Mouse (Mus musculus): Measurements from ENCODE around the gene Hspb1.

Hspb1 gene

DNA sequence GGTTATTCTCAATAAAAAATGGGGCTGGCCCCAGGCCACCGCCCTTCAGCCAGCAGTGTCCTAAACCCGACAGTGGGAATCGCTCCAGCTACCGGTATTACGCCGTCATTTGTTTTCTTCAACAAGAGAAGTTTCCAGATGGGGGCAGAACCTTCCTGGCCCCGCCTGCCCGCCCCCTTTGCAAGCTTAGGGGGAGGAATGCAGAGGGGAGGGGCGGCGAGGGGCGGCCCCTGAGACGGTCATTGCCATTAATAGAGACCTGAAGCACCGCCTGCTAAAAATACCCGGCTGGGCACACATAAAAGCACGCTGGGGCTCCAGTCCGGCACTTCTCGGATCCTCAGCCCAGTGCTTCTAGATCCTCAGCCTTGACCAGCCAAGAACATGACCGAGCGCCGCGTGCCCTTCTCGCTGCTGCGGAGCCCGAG is at the start of gene Hspb1:
Gene Hspb1, plus strand, starts transcription at position 245 of the 428 bp plus-strand sequence.
- no peak for DNase-seq

DNA sequence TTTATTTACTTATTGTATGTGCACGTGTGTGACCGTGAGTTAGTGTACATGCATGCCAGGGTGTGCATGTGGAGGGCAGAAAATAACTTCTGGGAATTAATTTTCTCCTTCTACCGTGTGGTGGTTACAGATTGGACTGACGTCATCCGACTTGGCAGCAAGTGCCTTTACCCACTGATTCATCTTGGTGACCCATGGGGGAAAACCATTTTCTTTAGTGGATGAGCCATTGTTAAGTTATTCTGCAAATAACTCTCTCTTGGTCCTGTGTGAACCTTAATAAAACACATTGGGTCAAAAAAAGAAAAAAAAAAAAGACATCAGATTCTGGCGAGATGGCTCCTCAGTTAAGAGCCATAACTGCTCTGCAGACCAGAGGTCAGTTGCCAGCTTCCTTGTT is 46.1 kb upstream of the Hspb1 start:
- DNase-seq = no peak

DNA sequence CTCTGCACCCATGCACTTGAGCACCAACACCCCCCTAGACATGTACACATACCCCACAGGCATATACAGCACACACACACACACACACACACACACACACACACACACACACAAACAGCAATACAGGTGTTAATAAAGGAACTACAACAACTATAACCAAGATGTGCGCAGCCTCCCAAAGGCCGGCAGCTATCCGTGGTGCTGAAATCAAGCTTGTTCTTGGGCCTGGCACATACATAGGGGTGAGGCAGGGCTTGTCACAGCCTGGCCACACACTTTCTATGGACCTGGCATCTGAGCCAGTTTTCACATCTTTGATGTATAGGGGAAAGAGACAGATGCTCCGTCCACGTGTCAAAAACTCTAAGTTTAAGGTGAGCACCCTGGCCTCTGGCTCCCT is 44.3 kb upstream of the Hspb1 start:
- no peak for DNase-seq

DNA sequence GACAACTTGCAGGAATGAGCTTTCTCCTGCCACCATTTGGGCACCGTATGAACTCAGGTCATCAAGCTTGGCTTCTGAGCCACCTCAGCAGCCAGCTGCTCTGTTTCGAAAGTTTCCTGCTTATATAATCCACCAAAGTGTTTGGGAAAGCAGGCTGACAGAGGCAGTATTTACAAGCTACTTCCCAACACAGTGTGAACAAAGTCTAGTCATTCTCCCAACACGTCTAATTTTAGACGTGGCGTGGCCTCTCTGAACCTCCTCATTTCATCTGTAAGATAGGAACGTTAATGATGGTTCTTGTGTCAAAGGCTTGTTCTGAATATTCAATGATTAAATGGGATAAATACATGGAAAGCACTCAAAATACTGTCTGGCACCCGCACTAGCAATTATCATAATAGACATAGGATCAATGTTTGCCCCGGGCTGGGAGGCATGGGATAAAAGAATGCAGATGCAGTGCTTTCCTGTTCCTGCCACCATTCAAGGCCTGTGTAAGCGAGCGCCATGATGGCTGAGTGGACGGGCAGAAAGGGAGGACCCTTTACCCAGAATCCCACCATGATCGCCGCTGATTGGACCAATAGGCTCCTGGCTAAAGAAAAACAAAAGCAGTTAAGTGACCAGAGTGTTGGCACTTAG is 41.9 kb upstream of the Hspb1 start:
- no peak for DNase-seq

DNA sequence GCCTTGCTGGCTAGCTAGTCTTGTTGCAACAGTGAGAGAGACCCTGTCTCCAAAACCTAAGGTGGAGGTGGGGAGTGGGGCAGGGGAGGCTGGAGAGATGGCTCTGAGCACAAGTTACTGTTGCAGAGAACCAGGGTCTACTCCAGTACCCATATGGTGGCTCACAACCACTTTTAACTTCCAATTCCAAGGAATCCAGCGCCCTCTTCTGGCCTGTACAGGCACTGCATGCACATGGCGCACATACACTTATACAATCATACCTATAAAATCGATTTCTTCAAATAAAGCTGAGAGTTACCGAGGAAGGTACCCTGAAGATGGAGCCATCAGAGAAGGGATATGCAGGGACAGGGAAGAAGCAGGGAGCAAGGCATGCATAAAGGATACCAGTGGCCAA is 40.3 kb upstream of the Hspb1 start:
- DNase-seq = no peak

DNA sequence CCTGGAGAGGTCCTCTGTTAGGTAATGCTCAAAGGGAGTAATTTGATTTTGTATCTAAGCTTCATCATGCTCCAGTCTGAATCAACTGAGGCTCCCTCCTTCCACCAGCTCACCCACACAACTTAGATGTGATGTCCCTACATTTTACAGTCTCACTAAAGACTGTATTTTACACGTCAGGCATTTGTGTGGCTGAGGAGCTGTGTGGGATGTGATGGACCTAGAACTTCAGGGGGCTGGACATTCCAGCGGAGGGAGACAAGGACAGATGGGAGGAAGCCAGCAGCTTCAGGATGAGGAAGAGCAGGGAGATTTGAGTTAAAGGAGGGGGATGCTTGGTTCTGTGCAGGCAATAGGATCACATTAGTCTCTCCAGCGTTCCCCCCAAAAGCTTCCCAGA is 39.8 kb upstream of the Hspb1 start:
- DNase-seq = no peak

- DNase-seq = no peak
These were observed 36.7 kb upstream of the Hspb1 start for GRCm38 (mm10) chr5:135851024-135851423.

- DNase-seq = no peak
These were observed 36.2 kb upstream of the Hspb1 start for GRCm38 (mm10) chr5:135851481-135851880.

DNA sequence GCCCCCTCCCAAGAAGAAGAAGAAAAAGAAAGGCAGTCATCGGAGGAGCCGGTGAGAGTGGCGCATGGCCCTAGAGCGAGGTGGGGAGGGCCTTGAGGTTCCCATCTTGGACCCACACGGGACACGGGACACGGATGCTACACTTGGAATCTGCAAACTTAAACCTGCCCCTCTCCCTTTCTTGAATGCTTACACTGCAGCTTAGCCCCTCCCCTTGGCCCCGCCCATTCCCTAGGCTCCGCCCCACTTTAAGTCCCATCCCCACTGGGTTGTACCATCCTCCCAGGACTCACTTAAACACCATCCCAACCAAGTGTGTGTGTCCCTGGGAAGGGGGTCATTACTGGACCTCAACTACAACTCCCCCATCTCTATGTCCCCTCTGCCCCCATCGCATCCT is 35.3 kb upstream of the Hspb1 start:
- no peak for DNase-seq

- DNase-seq = no peak
These were observed 34.0 kb upstream of the Hspb1 start for GRCm38 (mm10) chr5:135853731-135854130.

GRCm38 (mm10) chr5:135855156-135855555 is 32.6 kb upstream of the Hspb1 start:
- peak; percentile 62 to 64 for DNase-seq

- no peak for DNase-seq
These were observed 21.1 kb upstream of the Hspb1 start for GRCm38 (mm10) chr5:135866662-135867061.

- DNase-seq = peak in 1 of 2 experiments; percentile 25
These were observed 19.8 kb upstream of the Hspb1 start for GRCm38 (mm10) chr5:135867637-135868593.

- no peak for DNase-seq
These were observed 19.1 kb upstream of the Hspb1 start for GRCm38 (mm10) chr5:135868653-135869052.

GRCm38 (mm10) chr5:135869661-135870423 is 17.9 kb upstream of the Hspb1 start:
- no peak for DNase-seq

GRCm38 (mm10) chr5:135870505-135870904 is 17.2 kb upstream of the Hspb1 start:
- no peak for DNase-seq

- DNase-seq = no peak
These were observed 14.7 kb upstream of the Hspb1 start for GRCm38 (mm10) chr5:135872996-135873395.

GRCm38 (mm10) chr5:135873753-135874152 is 14.0 kb upstream of the Hspb1 start:
- DNase-seq = no peak

DNA sequence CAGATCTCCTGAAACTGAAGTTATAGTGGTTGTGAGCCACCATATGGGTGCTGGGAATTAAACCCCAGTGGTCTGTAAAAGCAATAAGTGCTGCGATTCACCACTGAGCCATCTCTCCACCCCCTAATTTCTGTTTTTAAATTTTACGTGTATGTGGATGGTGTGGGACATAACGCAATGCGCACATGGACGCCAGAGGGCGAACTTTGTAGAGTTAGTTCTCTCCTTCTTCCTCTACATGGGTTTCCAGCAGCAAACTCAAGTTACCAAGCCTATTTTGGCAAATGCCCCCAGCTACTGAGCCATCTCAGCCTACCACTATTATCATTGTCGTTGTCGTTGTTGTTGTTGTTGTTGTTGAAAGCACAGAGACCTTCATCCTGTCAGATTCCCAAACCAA is 10.5 kb upstream of the Hspb1 start:
- peak; percentile 38 to 40 for DNase-seq

DNA sequence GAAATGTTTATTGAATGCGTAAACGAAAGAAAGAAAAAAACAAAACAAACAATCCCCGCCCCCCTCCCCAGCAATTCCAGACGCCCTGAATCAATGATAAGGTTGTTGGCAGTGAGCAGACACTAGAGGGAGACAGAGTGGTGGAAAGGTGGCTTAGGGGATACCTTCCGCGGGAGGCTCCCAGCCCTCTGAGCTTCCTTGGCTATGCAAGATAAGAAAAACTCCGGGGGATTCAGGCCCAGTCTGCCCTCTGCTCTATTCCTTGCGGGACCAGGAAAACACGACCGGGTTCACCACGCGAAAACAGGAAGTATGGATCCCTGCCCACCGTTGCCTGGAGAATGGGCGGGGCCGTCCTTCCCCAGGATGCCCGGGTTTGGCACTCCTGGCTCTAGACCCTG is 9.9 kb upstream of the Hspb1 start:
- peak in 1 of 2 experiments; percentile 26 for DNase-seq

GRCm38 (mm10) chr5:135879449-135880158 is 8.1 kb upstream of the Hspb1 start:
- no peak for DNase-seq

DNA sequence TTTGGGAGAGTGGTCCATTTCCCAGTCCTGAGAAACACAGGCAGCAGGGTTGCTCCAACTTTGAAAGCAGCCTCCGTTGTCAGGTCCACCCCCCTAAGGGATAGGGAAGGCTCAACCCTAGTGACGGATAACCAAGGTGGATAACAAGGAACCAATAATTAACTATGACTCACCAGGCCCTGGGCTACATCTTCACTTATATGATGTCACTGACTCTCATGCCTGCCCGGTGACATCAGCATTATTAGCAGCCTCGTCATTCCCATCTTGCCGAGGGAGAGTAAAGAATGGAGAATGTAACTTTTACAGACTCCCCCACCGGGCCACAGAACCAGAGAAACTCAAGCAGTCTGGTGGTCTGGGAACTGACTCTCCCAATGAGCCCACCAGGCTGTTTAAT is 3.1 kb upstream of the Hspb1 start:
- no peak for DNase-seq

All from thymus, postnatal 36 days (tissue).